Mouse (Mus musculus): ENCODE data around the gene Ces1a.

GRCm38 (mm10) chr8:92982491-92982890, 65.5 kb downstream of the Ces1a start:
- no peak for TF ChIP-seq CTCF (IDR thresholded peaks at IDR 0.05; ENCODE audit: low read depth)
- TF ChIP-seq EP300 (IDR thresholded peaks at IDR 0.05; ENCODE audit: low read depth), result no peak

Measured in liver, postnatal 0 days (tissue).